Mouse (Mus musculus) heart, adult 2 months (tissue): ENCODE measurements around the gene B4gat1. TPM values are rescaled to one million over a fixed set of nuclear protein-coding genes. Genes with fewer than 3 reads are reported as not detected.

Experiments used
- DNase-seq, 2 experiments: peaks; one replicate each; pipeline ENCODE4 v3.0.0; 2021
- H3K27ac ChIP-seq: fragments of 200-600 bp; 2 replicates; pipeline ENCODE4 v1.8.1; 2022
- H3K27me3 ChIP-seq: fragments of 200-500 bp; 2 replicates; pipeline ENCODE4 v1.6.1; 2012; ENCODE audit warnings: mild to moderate bottlenecking, low read length, inconsistent platforms, mixed read lengths; ENCODE audit not compliant: control insufficient read depth, insufficient read depth
- H3K36me3 ChIP-seq: fragments of 200-500 bp; 2 replicates; pipeline ENCODE4 v1.6.1; 2012; ENCODE audit warnings: low read length, inconsistent platforms; ENCODE audit not compliant: control insufficient read depth, insufficient read depth
- H3K4me1 ChIP-seq: fragments of 200-500 bp; 2 replicates; pipeline ENCODE4 v1.6.1; 2011; ENCODE audit warnings: low read length; ENCODE audit not compliant: control insufficient read depth, insufficient read depth
- H3K4me3 ChIP-seq: fragments of 200-600 bp; 2 replicates; pipeline ENCODE4 v1.8.1; 2022
- H3K79me2 ChIP-seq: fragments of 200-500 bp; replicated peaks from 2 replicates; pipeline ENCODE4 v1.6.1; 2012; ENCODE audit warnings: mild to moderate bottlenecking, inconsistent platforms, low read length, moderate library complexity, mixed read lengths; ENCODE audit not compliant: control insufficient read depth, insufficient read depth
- H3K9ac ChIP-seq: fragments of 200-500 bp; 2 replicates; pipeline ENCODE4 v1.6.1; 2012; ENCODE audit warnings: low read depth, mild to moderate bottlenecking, control low read depth, inconsistent platforms, low read length, mixed read lengths
- CTCF ChIP-seq: fragments of 200-600 bp; IDR thresholded peaks from 2 replicates; pipeline ENCODE4 v1.8.1; 2022; ENCODE audit warnings: antibody characterized with exemption, mild to moderate bottlenecking, moderate library complexity
- EP300 ChIP-seq: fragments of 200-500 bp; IDR thresholded peaks from 2 replicates; pipeline ENCODE4 v1.6.1; 2011; ENCODE audit warnings: low read depth, low read length, control low read depth; ENCODE audit not compliant: insufficient read depth
- POLR2A ChIP-seq: fragments of 200-500 bp; IDR thresholded peaks from 2 replicates; pipeline ENCODE4 v1.6.1; 2011; ENCODE audit warnings: mild to moderate bottlenecking, low read depth, low read length, control low read depth; ENCODE audit not compliant: insufficient read depth
- WGBS: fragments of 180-500 bp; shearing (Covaris S2); methylation state at CpG from one replicate; pipeline ENCODE4 v1.1.7; 2018; 5-methylcytosine and 5-hydroxymethylcytosine counted together
- intact Hi-C: fragments of 180-260 bp; cut with DNase I; formaldehyde crosslinking; loops from one replicate; pipeline ENCODE4 v1.15.1; 2025
- long read RNA-seq: library from polyadenylated mRNA; stranded (forward); transcript quantifications from one replicate; pipeline ENCODE4 v2.0.0, GENCODE M21; 2021
- polyA plus RNA-seq: library from polyadenylated mRNA; depleted of rRNA; stranded (reverse); fragments of >200 nt; gene quantifications from 2 replicates; pipeline ENCODE4 v1.2.3, GENCODE M21; 2012; rRNA removed
- total RNA-seq, 2 experiments: library from RNA; stranded (reverse); gene quantifications; 2 replicates each; pipeline ENCODE4 v1.2.3; 2021

The B4gat1 gene
- 10 to 100 TPM; 43.2 to 43.8 TPM for total RNA-seq
- polyA plus RNA-seq, result 43.2 and 48.8 TPM in 2 replicates
- long read RNA-seq, transcript B4gat1-201 (2 exons, 2,032 nt), result major isoform, 76 of 77 reads
- long read RNA-seq, partial matches to known transcripts, result 0 of 77 reads
- long read RNA-seq, other reads (novel, unspliced or antisense), result 0 of 77 reads

- H3K27me3 ChIP-seq, result no peaks in the 10 kb centered on the region
- intact Hi-C loops, result loop anchor here (5.0 kb wide), 1 partner anchor 49 kb away; the partner anchor contains the start of genes Tmem151a and Yif1a
- H3K36me3 ChIP-seq, result no peaks in the 10 kb centered on the region
- peak within 1 kb of the TSS; percentile 94 for H3K9ac ChIP-seq
- peak within 1 kb of the TSS; percentile 79 for H3K4me3 ChIP-seq
- H3K27ac ChIP-seq, result peak within 1 kb of the TSS; percentile 88
- DNase-seq, result peak; percentile 92
- under 1% methylated on average over 44 of the region's 44 CpGs for WGBS
- peaks cover 12% of the 10 kb centered on the region for H3K4me1 ChIP-seq
- no peaks in the 10 kb centered on the region for H3K79me2 ChIP-seq
- TF ChIP-seq POLR2A (peak; percentile 63), CTCF (peak; percentile 64), EP300 (no peak)
Measured at GRCm38 (mm10) chr19:5038709-5039156, at the start of gene B4gat1, which contains the start of gene AC124502.3. B4gat1 (plus strand) TSS chr19:5038826. AC124502.3 (plus strand) TSS chr19:5038891.

GRCm38 (mm10) chr19:4989013-4989412 lies 49.6 kb upstream of the B4gat1 start:
- Histone ChIP-seq H3K27ac (no peak overlapping the region), H3K4me3 (no peak overlapping the region), H3K79me2 (no peaks in the 10 kb centered on the region), H3K9ac (no peak overlapping the region), H3K36me3 (no peaks in the 10 kb centered on the region; the same call in 1 of the 2 replicates), H3K4me1 (no peaks in the 10 kb centered on the region; the same call in 1 of the 2 replicates), H3K27me3 (no peaks in the 10 kb centered on the region)
- DNase-seq, result peak; percentile 85 to 93
- intact Hi-C loops, result no loop called here
- TF ChIP-seq POLR2A (no peak), EP300 (peak; percentile 95)
- 4% methylated on average over 13 of the region's 13 CpGs for WGBS

GRCm38 (mm10) chr19:4989434-4990255 lies 49.0 kb upstream of the B4gat1 start:
- H3K9ac ChIP-seq, result no peak overlapping the region
- DNase-seq, result no peak
- H3K36me3 ChIP-seq, result no peaks in the 10 kb centered on the region; the same call in 1 of the 2 replicates
- no peaks in the 10 kb centered on the region for H3K27me3 ChIP-seq
- H3K79me2 ChIP-seq, result no peaks in the 10 kb centered on the region
- no peak overlapping the region for H3K4me3 ChIP-seq
- no peak overlapping the region for H3K27ac ChIP-seq
- TF ChIP-seq POLR2A, result no peak
- no peak for TF ChIP-seq EP300
- no peak for TF ChIP-seq CTCF
- H3K4me1 ChIP-seq, result no peaks in the 10 kb centered on the region; the same call in 1 of the 2 replicates
- intact Hi-C loops, result no loop called here
- WGBS, result 19% methylated on average over 44 of the region's 47 CpGs

- intact Hi-C loops, result no loop called here
- Histone ChIP-seq H3K9ac (no peak within 1 kb of the TSS), H3K27ac (no peak within 1 kb of the TSS), H3K27me3 (no peaks in the 10 kb centered on the region), H3K4me3 (no peak within 1 kb of the TSS), H3K36me3 (no peaks in the 10 kb centered on the region; the same call in 1 of the 2 replicates), H3K4me1 (no peaks in the 10 kb centered on the region; the same call in 1 of the 2 replicates), H3K79me2 (no peaks in the 10 kb centered on the region)
- no peak for TF ChIP-seq POLR2A
- no peak for TF ChIP-seq EP300
- no peak for TF ChIP-seq CTCF
- no peak for DNase-seq
- WGBS, result 21% methylated on average over 4 of the region's 4 CpGs
Measured at GRCm38 (mm10) chr19:4990256-4990625, 48.4 kb upstream of the B4gat1 start, which contains the start of gene Npas4. Npas4 (minus strand) TSS chr19:4990316.

- H3K79me2 ChIP-seq, result no peaks in the 10 kb centered on the region
- no peak overlapping the region for H3K4me3 ChIP-seq
- H3K36me3 ChIP-seq, result no peaks in the 10 kb centered on the region; the same call in 1 of the 2 replicates
- intact Hi-C loops, result no loop called here
- H3K4me1 ChIP-seq, result no peaks in the 10 kb centered on the region; the same call in 1 of the 2 replicates
- no peak for DNase-seq
- no peak overlapping the region for H3K27ac ChIP-seq
- H3K27me3 ChIP-seq, result no peaks in the 10 kb centered on the region
- 3% methylated on average over 22 of the region's 22 CpGs for WGBS
- no peak overlapping the region for H3K9ac ChIP-seq
- TF ChIP-seq CTCF (no peak), POLR2A (no peak), EP300 (no peak)
Measured at GRCm38 (mm10) chr19:4990716-4991115, 47.9 kb upstream of the B4gat1 start.

- WGBS, result 15% methylated on average over 8 of the region's 8 CpGs
- peak overlapping the region; percentile 38; the same call in 1 of the 2 replicates for H3K27ac ChIP-seq
- intact Hi-C loops, result no loop called here
- no peaks in the 10 kb centered on the region; the same call in 1 of the 2 replicates for H3K4me1 ChIP-seq
- no peaks in the 10 kb centered on the region; the same call in 1 of the 2 replicates for H3K36me3 ChIP-seq
- no peak for DNase-seq
- no peaks in the 10 kb centered on the region for H3K27me3 ChIP-seq
- TF ChIP-seq CTCF (no peak), EP300 (no peak), POLR2A (no peak)
- no peak overlapping the region for H3K4me3 ChIP-seq
- no peak overlapping the region for H3K9ac ChIP-seq
- no peaks in the 10 kb centered on the region for H3K79me2 ChIP-seq
Measured at GRCm38 (mm10) chr19:4992371-4992770, 46.3 kb upstream of the B4gat1 start.
